Comparison of ENCODE assay signal across 21 mouse cellular contexts in the genomic region with DNA sequence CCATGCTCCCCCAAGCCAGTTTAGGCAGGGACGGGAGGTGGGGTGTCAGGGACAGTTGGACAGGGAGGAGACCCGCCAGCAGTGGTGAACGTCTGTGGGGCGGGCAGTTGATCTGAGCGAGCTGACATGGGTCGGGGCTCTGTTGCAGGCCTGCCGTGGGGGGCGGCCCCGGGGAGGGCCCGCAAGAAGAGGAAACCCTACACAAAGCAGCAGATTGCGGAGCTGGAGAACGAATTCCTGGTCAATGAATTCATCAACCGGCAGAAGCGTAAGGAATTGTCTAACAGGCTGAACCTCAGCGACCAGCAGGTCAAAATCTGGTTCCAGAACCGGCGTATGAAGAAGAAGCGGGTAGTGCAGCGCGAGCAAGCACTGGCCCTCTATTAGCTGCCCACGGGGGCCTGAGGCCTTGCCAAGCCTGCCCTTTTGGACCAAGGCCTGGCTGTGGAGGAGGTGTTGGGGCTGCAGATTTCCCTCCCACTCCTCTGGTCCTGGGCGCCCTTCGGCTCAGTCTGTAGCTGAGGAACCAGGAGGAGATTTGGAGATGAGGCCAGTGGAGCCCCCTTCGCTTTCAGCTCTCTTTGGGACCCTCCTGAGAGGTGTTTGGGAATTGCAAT. TPM values are rescaled to one million over a fixed set of nuclear protein-coding genes. Genes with fewer than 3 reads are reported as not detected.
DNase-seq lines count a peak whose midpoint lies in the region; ATAC-seq and TF ChIP-seq lines count a peak whose summit lies in the region.
"Had no signal": no experiment of that assay in that cellular context is flagged by ENCODE, and none has a peak within 500 bp of the region (broad histone marks: within the 10 kb centered on the region; RNA-seq: fewer than 3 reads in every experiment).

No protein-coding gene starts in this region.

- no peak overlapping the region for H3K27ac ChIP-seq in forebrain, embryonic 11.5 days (ENCODE audit: low read depth, low read length)
- no peak overlapping the region for H3K27ac ChIP-seq in forebrain, postnatal 0 days (ENCODE audit: low read depth, low read length)
- peak overlapping the region; percentile 37; the same call in 1 of the 2 replicates for H3K27ac ChIP-seq in kidney, postnatal 0 days
- peak overlapping the region; percentile 97 for H3K27ac ChIP-seq in limb, embryonic 14.5 days (replicated peaks; ENCODE audit: low read depth, low read length)
- H3K27ac ChIP-seq: forebrain, embryonic 12.5 days; liver, embryonic 15.5 days; midbrain, embryonic 12.5 days had no signal

- DNase-seq in forebrain, embryonic 11.5 days (ENCODE audit: low spot score), result peak; percentile 55
- DNase-seq in forebrain, postnatal 0 days, result no peak
- DNase-seq in kidney, postnatal 0 days (ENCODE audit: low spot score), result no peak
- no peak for DNase-seq in kidney, postnatal 25 days
- DNase-seq in ES-CJ7 (ENCODE audit: low read depth, low spot score), result peak; percentile 13
- DNase-seq in limb, embryonic 14.5 days (ENCODE audit: low spot score), result no peak
- DNase-seq in thymus, adult 18-20 months, result no peak
- no peak for DNase-seq in lung, postnatal 14 days
- DNase-seq: adrenal gland, postnatal 36 days; kidney, postnatal 14 days; right cerebral cortex, postnatal 4 days had no signal

- 0 out of 2 replicates have a peak, but pooled peaks have one; percentile 30 for TF ChIP-seq POLR2A in limb, embryonic 14.5 days (IDR thresholded peaks at IDR 0.05; ENCODE audit: borderline replicate concordance, extremely low read depth, insufficient read depth, insufficient read length)

- peaks cover 100% of the 10 kb centered on the region for H3K27me3 ChIP-seq in forebrain, embryonic 11.5 days (ENCODE audit: control insufficient read depth, insufficient read depth, low read length)
- H3K27me3 ChIP-seq in forebrain, postnatal 0 days (ENCODE audit: insufficient read depth, low read length), result peaks cover 98% of the 10 kb centered on the region
- H3K27me3 ChIP-seq in kidney, postnatal 0 days (ENCODE audit: insufficient read depth, low read length), result peaks cover 33% of the 10 kb centered on the region
- H3K27me3 ChIP-seq in limb, embryonic 14.5 days (ENCODE audit: control insufficient read depth, insufficient read depth, low read length), result peaks cover 30% of the 10 kb centered on the region; the same call in 1 of the 2 replicates

- no peak for ATAC-seq in forebrain, embryonic 11.5 days (replicated peaks; ENCODE audit: low FRiP score)
- ATAC-seq in forebrain, postnatal 0 days, result no peak
- no peak for ATAC-seq in kidney, postnatal 0 days (replicated peaks; ENCODE audit: low FRiP score, low read depth)
- no peak for ATAC-seq in limb, embryonic 14.5 days (ENCODE audit: low FRiP score, low read depth)
- ATAC-seq: hindbrain, embryonic 16.5 days had no signal

- no peaks in the 10 kb centered on the region for H3K36me3 ChIP-seq in forebrain, embryonic 11.5 days (ENCODE audit: control insufficient read depth, insufficient read depth, low read length)
- H3K36me3 ChIP-seq in forebrain, postnatal 0 days (ENCODE audit: insufficient read depth), result no peaks in the 10 kb centered on the region
- H3K36me3 ChIP-seq in kidney, postnatal 0 days (ENCODE audit: insufficient read depth, low read length), result no peaks in the 10 kb centered on the region
- peaks cover 2% of the 10 kb centered on the region; the same call in 1 of the 2 replicates for H3K36me3 ChIP-seq in limb, embryonic 14.5 days (ENCODE audit: control insufficient read depth, insufficient read depth, low read length)
- H3K36me3 ChIP-seq: forebrain, embryonic 12.5 days; liver, embryonic 15.5 days; midbrain, embryonic 12.5 days had no signal

- H3K4me2 ChIP-seq in forebrain, embryonic 11.5 days (ENCODE audit: low read depth, low read length, severe bottlenecking), result no peak overlapping the region
- no peak overlapping the region for H3K4me2 ChIP-seq in forebrain, postnatal 0 days (ENCODE audit: low read depth)
- H3K4me2 ChIP-seq in kidney, postnatal 0 days (ENCODE audit: low read length), result peak overlapping the region; percentile 45
- peak overlapping the region; percentile 96 for H3K4me2 ChIP-seq in limb, embryonic 14.5 days (replicated peaks; ENCODE audit: low read depth, low read length, severe bottlenecking)
- H3K4me2 ChIP-seq: forebrain, embryonic 12.5 days; liver, embryonic 15.5 days; midbrain, embryonic 12.5 days had no signal

- peaks cover 4% of the 10 kb centered on the region; the same call in 1 of the 2 replicates for H3K4me1 ChIP-seq in forebrain, embryonic 11.5 days (replicated peaks; ENCODE audit: control insufficient read depth, insufficient read depth, low read length)
- H3K4me1 ChIP-seq in forebrain, postnatal 0 days (ENCODE audit: insufficient read depth), result no peaks in the 10 kb centered on the region
- peaks cover 18% of the 10 kb centered on the region for H3K4me1 ChIP-seq in kidney, postnatal 0 days (replicated peaks; ENCODE audit: insufficient read depth, low read length)
- peaks cover 17% of the 10 kb centered on the region for H3K4me1 ChIP-seq in limb, embryonic 14.5 days (ENCODE audit: control insufficient read depth, insufficient read depth, low read length)
- H3K4me1 ChIP-seq: liver, embryonic 15.5 days had no signal

- 4% methylated on average over 23 of the region's 24 CpGs for WGBS in forebrain, embryonic 11.5 days
- 6% methylated on average over 22 of the region's 24 CpGs for WGBS in forebrain, postnatal 0 days
- WGBS in kidney, postnatal 0 days, result 25% methylated on average over 24 of the region's 24 CpGs
- 11% methylated on average over 17 of the region's 24 CpGs for WGBS in limb, embryonic 14.5 days

- H3K9me3 ChIP-seq in forebrain, embryonic 11.5 days (ENCODE audit: control insufficient read depth, low read length), result no peaks in the 10 kb centered on the region
- no peaks in the 10 kb centered on the region for H3K9me3 ChIP-seq in forebrain, postnatal 0 days (ENCODE audit: low read length)
- H3K9me3 ChIP-seq in kidney, postnatal 0 days (replicated peaks; ENCODE audit: low read length), result no peaks in the 10 kb centered on the region
- H3K9me3 ChIP-seq in limb, embryonic 14.5 days (ENCODE audit: control insufficient read depth, low read length), result no peaks in the 10 kb centered on the region
- H3K9me3 ChIP-seq: forebrain, embryonic 12.5 days; liver, embryonic 15.5 days; midbrain, embryonic 12.5 days had no signal

- H3K9ac ChIP-seq in forebrain, embryonic 11.5 days (ENCODE audit: low read length), result no peak overlapping the region
- no peak overlapping the region for H3K9ac ChIP-seq in forebrain, postnatal 0 days
- no peak overlapping the region for H3K9ac ChIP-seq in kidney, postnatal 0 days (ENCODE audit: low read depth, low read length)
- H3K9ac ChIP-seq in limb, embryonic 14.5 days (ENCODE audit: low read depth, low read length, severe bottlenecking), result peak overlapping the region; percentile 99
- H3K9ac ChIP-seq: forebrain, embryonic 12.5 days; liver, embryonic 15.5 days; midbrain, embryonic 12.5 days had no signal

- no peak overlapping the region for H3K4me3 ChIP-seq in forebrain, embryonic 11.5 days (ENCODE audit: low read depth, low read length)
- no peak overlapping the region for H3K4me3 ChIP-seq in forebrain, postnatal 0 days (ENCODE audit: low read depth, low read length)
- no peak overlapping the region; the same call in 1 of the 2 replicates for H3K4me3 ChIP-seq in kidney, postnatal 0 days (replicated peaks; ENCODE audit: low read depth, low read length)
- H3K4me3 ChIP-seq in limb, embryonic 14.5 days (replicated peaks; ENCODE audit: low read length), result peak overlapping the region; percentile 74
- H3K4me3 ChIP-seq: forebrain, embryonic 12.5 days; liver, embryonic 15.5 days; midbrain, embryonic 12.5 days; myocyte had no signal

- TF ChIP-seq CTCF in forebrain, postnatal 0 days (IDR thresholded peaks at IDR 0.05; ENCODE audit: low read depth), result no peak
- TF ChIP-seq CTCF in kidney, postnatal 0 days (IDR thresholded peaks at IDR 0.05; ENCODE audit: low read depth), result no peak

RNA-seq across cellular contexts. Expression of a gene that starts 1.0 kb away (rescaled TPM):
- polyA plus RNA-seq in forebrain, embryonic 11.5 days (2014; fragmentation: Nextera tagmentation; extraction: Ambion mirVana), result not detected in 2 replicates
- not detected in 2 replicates for total RNA-seq in forebrain, postnatal 0 days (2014; rRNA removed)
- polyA plus RNA-seq in forebrain, postnatal 0 days (2015; fragmentation: Nextera tagmentation; extraction: Ambion mirVana), result not detected in 2 replicates
- polyA plus RNA-seq in kidney, postnatal 0 days (2015; fragmentation: Nextera tagmentation; extraction: Ambion mirVana), result 2.6 and 2.8 TPM in 2 replicates
- polyA plus RNA-seq in limb, embryonic 14.5 days (2012; rRNA removed), result 43.3 and 58.3 TPM in 2 replicates
- polyA plus RNA-seq in limb, embryonic 14.5 days (2014; fragmentation: Nextera tagmentation; extraction: Ambion mirVana), result 38.4 and 53.0 TPM in 2 replicates
- total RNA-seq: adrenal gland, postnatal 36 days; granulocyte monocyte progenitor cell, adult 5-6 weeks; layer of hippocampus, postnatal 10 days; left cerebral cortex, postnatal 14 days had no signal
- polyA plus RNA-seq: embryonic facial prominence, embryonic 14.5 days; forebrain, embryonic 12.5 days; heart, postnatal 0 days; hindbrain, embryonic 16.5 days; liver, embryonic 15.5 days; midbrain, embryonic 12.5 days; myocyte had no signal

RNA-seq across cellular contexts. Expression of a gene that starts 3.6 kb away (rescaled TPM):
- not detected in 2 replicates for polyA plus RNA-seq in forebrain, embryonic 11.5 days (2014; fragmentation: Nextera tagmentation; extraction: Ambion mirVana)
- total RNA-seq in forebrain, postnatal 0 days (2014; rRNA removed), result not detected in 2 replicates
- polyA plus RNA-seq in forebrain, postnatal 0 days (2015; fragmentation: Nextera tagmentation; extraction: Ambion mirVana), result not detected in 2 replicates
- 19.7 and 23.8 TPM in 2 replicates for polyA plus RNA-seq in kidney, postnatal 0 days (2015; fragmentation: Nextera tagmentation; extraction: Ambion mirVana)
- 40.0 and 60.8 TPM in 2 replicates for polyA plus RNA-seq in limb, embryonic 14.5 days (2012; rRNA removed)
- 21.4 and 30.0 TPM in 2 replicates for polyA plus RNA-seq in limb, embryonic 14.5 days (2014; fragmentation: Nextera tagmentation; extraction: Ambion mirVana)
- total RNA-seq: adrenal gland, postnatal 36 days; granulocyte monocyte progenitor cell, adult 5-6 weeks; layer of hippocampus, postnatal 10 days; left cerebral cortex, postnatal 14 days had no signal
- polyA plus RNA-seq: embryonic facial prominence, embryonic 14.5 days; forebrain, embryonic 12.5 days; heart, postnatal 0 days; hindbrain, embryonic 16.5 days; liver, embryonic 15.5 days; midbrain, embryonic 12.5 days; myocyte had no signal

RNA-seq across cellular contexts. Expression of a gene that starts 7.7 kb away (rescaled TPM):
- polyA plus RNA-seq in forebrain, embryonic 11.5 days (2014; fragmentation: Nextera tagmentation; extraction: Ambion mirVana), result not detected in 2 replicates
- total RNA-seq in forebrain, postnatal 0 days (2014; rRNA removed), result not detected in 2 replicates
- polyA plus RNA-seq in forebrain, postnatal 0 days (2015; fragmentation: Nextera tagmentation; extraction: Ambion mirVana), result not detected in 2 replicates
- polyA plus RNA-seq in kidney, postnatal 0 days (2015; fragmentation: Nextera tagmentation; extraction: Ambion mirVana), result 0.10 TPM in 1 of 2 replicates, not detected in the other
- polyA plus RNA-seq in limb, embryonic 14.5 days (2012; rRNA removed), result 109 and 150 TPM in 2 replicates
- polyA plus RNA-seq in limb, embryonic 14.5 days (2014; fragmentation: Nextera tagmentation; extraction: Ambion mirVana), result 54.6 and 70.5 TPM in 2 replicates
- total RNA-seq: adrenal gland, postnatal 36 days; granulocyte monocyte progenitor cell, adult 5-6 weeks; layer of hippocampus, postnatal 10 days; left cerebral cortex, postnatal 14 days had no signal
- polyA plus RNA-seq: embryonic facial prominence, embryonic 14.5 days; forebrain, embryonic 12.5 days; heart, postnatal 0 days; hindbrain, embryonic 16.5 days; liver, embryonic 15.5 days; midbrain, embryonic 12.5 days; myocyte had no signal

RNA-seq across cellular contexts. Expression of a gene that starts 15.9 kb away (rescaled TPM):
- not detected in 2 replicates for polyA plus RNA-seq in forebrain, embryonic 11.5 days (2014; fragmentation: Nextera tagmentation; extraction: Ambion mirVana)
- total RNA-seq in forebrain, postnatal 0 days (2014; rRNA removed), result not detected in 2 replicates
- not detected in 2 replicates for polyA plus RNA-seq in forebrain, postnatal 0 days (2015; fragmentation: Nextera tagmentation; extraction: Ambion mirVana)
- 44.6 and 45.5 TPM in 2 replicates for polyA plus RNA-seq in kidney, postnatal 0 days (2015; fragmentation: Nextera tagmentation; extraction: Ambion mirVana)
- 37.9 and 39.4 TPM in 2 replicates for polyA plus RNA-seq in limb, embryonic 14.5 days (2012; rRNA removed)
- polyA plus RNA-seq in limb, embryonic 14.5 days (2014; fragmentation: Nextera tagmentation; extraction: Ambion mirVana), result 18.3 and 26.1 TPM in 2 replicates
- total RNA-seq: adrenal gland, postnatal 36 days; granulocyte monocyte progenitor cell, adult 5-6 weeks; layer of hippocampus, postnatal 10 days; left cerebral cortex, postnatal 14 days had no signal
- polyA plus RNA-seq: forebrain, embryonic 12.5 days; heart, postnatal 0 days; hindbrain, embryonic 16.5 days; liver, embryonic 15.5 days; midbrain, embryonic 12.5 days; myocyte had no signal

RNA-seq across cellular contexts. Expression of a gene that starts 16.4 kb away (rescaled TPM):
- polyA plus RNA-seq in forebrain, embryonic 11.5 days (2014; fragmentation: Nextera tagmentation; extraction: Ambion mirVana), result not detected in 2 replicates
- not detected in 2 replicates for total RNA-seq in forebrain, postnatal 0 days (2014; rRNA removed)
- polyA plus RNA-seq in forebrain, postnatal 0 days (2015; fragmentation: Nextera tagmentation; extraction: Ambion mirVana), result not detected in 2 replicates
- 0.08 TPM in 1 of 2 replicates, not detected in the other for polyA plus RNA-seq in kidney, postnatal 0 days (2015; fragmentation: Nextera tagmentation; extraction: Ambion mirVana)
- polyA plus RNA-seq in limb, embryonic 14.5 days (2012; rRNA removed), result 8.9 and 15.2 TPM in 2 replicates
- 2.3 and 3.4 TPM in 2 replicates for polyA plus RNA-seq in limb, embryonic 14.5 days (2014; fragmentation: Nextera tagmentation; extraction: Ambion mirVana)
- total RNA-seq: adrenal gland, postnatal 36 days; granulocyte monocyte progenitor cell, adult 5-6 weeks; layer of hippocampus, postnatal 10 days; left cerebral cortex, postnatal 14 days had no signal
- polyA plus RNA-seq: embryonic facial prominence, embryonic 14.5 days; forebrain, embryonic 12.5 days; heart, postnatal 0 days; liver, embryonic 15.5 days; myocyte had no signal

Comparison
In these comparisons a context has a peak if more than half of its experiments do, and no peak if none do; other contexts are left out.
1. DNase-seq: peak in forebrain, embryonic 11.5 days (single experiment) and ES-CJ7 (single experiment); none in forebrain, postnatal 0 days (single experiment), kidney, postnatal 0 days (single experiment), kidney, postnatal 25 days (0 of 2), limb, embryonic 14.5 days (single experiment), thymus, adult 18-20 months (0 of 2) and lung, postnatal 14 days (single experiment).
2. H3K27ac ChIP-seq: peak in kidney, postnatal 0 days (single experiment) and limb, embryonic 14.5 days (single experiment); none in forebrain, embryonic 11.5 days (single experiment) and forebrain, postnatal 0 days (single experiment).
3. H3K4me2 ChIP-seq: peak in kidney, postnatal 0 days (single experiment) and limb, embryonic 14.5 days (single experiment); none in forebrain, embryonic 11.5 days (single experiment) and forebrain, postnatal 0 days (single experiment).
4. RNA of a gene that starts 1.0 kb away (polyA plus RNA-seq): 38.4 to 58.3 TPM in limb, embryonic 14.5 days; 2.6 to 2.8 TPM in kidney, postnatal 0 days, not detected in forebrain, embryonic 11.5 days and not detected in forebrain, postnatal 0 days; every median in the first group is over 10 times any median in the second.
5. RNA of a gene that starts 3.6 kb away (polyA plus RNA-seq): 21.4 to 60.8 TPM in limb, embryonic 14.5 days and 19.7 to 23.8 TPM in kidney, postnatal 0 days; not detected in forebrain, embryonic 11.5 days and not detected in forebrain, postnatal 0 days; every median in the first group is over 10 times any median in the second.
6. RNA of a gene that starts 7.7 kb away (polyA plus RNA-seq): 54.6 to 150 TPM in limb, embryonic 14.5 days; 0.10 TPM in kidney, postnatal 0 days, not detected in forebrain, embryonic 11.5 days and not detected in forebrain, postnatal 0 days; every median in the first group is over 10 times any median in the second.